Mouse (Mus musculus): Measurements from ENCODE around the gene Cntn6. TPM values are rescaled to one million over a fixed set of nuclear protein-coding genes. Genes with fewer than 3 reads are reported as not detected.

Cntn6 gene
- total and polyA plus RNA-seq, 3 experiments = 0.13 to 0.66 (median 0.30) TPM

DNA sequence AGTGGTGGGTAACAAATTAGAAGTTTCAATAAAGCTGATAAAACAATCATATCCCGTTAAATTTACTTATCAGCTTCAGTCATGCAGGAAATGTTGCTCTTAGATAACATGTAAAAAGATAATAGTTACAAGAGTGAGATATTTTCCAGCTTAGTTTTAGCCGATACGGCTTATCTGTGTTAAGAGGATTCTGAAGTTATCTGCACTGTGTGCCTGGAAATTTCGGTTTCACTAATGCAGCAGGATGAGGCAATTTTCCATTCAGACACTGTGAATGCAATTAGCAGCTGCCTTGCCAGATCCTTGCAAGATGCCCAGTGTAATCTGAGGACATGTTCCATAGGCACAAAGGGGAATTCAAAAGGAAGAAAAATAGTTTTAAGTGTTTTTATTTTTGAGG is 315.9 kb downstream of the Cntn6 start:
- Histone ChIP-seq H3K27ac (ENCODE audit: insufficient read depth, low read depth) (no peak overlapping the region), H3K79me2 (replicated peaks; ENCODE audit: control insufficient read depth, extremely low read depth, insufficient read depth, poor library complexity, severe bottlenecking) (no peaks in the 10 kb centered on the region), H3K4me1 (ENCODE audit: control insufficient read depth in 1 of 2, insufficient read depth in 2 of 2) (no peaks in the 10 kb centered on the region), H3K36me3 (replicated peaks in 1 of 2; ENCODE audit: control insufficient read depth in 1 of 2, insufficient read depth in 1 of 2, low read length in 1 of 2) (no peaks in the 10 kb centered on the region), H3K9ac (ENCODE audit: insufficient read depth, low read depth) (no peak overlapping the region), H3K27me3 (replicated peaks) (no peaks in the 10 kb centered on the region), H3K4me2 (ENCODE audit: insufficient read depth, low read depth, poor library complexity, severe bottlenecking) (no peak overlapping the region), H3K9me3 (replicated peaks; ENCODE audit: low read length) (no peaks in the 10 kb centered on the region), H3K4me3 (replicated peaks in 1 of 3; ENCODE audit: low read depth in 2 of 3, low read length in 2 of 3, poor library complexity in 1 of 3) (no peak overlapping the region)
- dilution Hi-C loops (cut with MboI; ENCODE audit: extremely low pct_ligation_motif_present, extremely low pct_unique_long_range_greater_than_20kb, low sequenced_read_pairs) (no loop called here), in situ Hi-C loops (cut with MboI; ENCODE audit: low pct_ligation_motif_present, low pct_unique_long_range_greater_than_20kb, low sequenced_read_pairs) (no loop called here)
- no peak for DNase-seq (ENCODE audit: extremely low read depth)
- TF ChIP-seq USF1 (IDR thresholded peaks at IDR 0.05; ENCODE audit: low read depth, low read length) = no peak
- no peak for TF ChIP-seq POLR2AphosphoS2 (IDR thresholded peaks at IDR 0.05; ENCODE audit: low read depth, low read length)
- no peak for TF ChIP-seq ETS1 (conservative IDR thresholded peaks at IDR 0.05; ENCODE audit: low read depth, low read length)

- DNase-seq (ENCODE audit: extremely low read depth) = no peak
Observed at GRCm38 (mm10) chr6:104815610-104816009, 323.0 kb downstream of the Cntn6 start.

DNA sequence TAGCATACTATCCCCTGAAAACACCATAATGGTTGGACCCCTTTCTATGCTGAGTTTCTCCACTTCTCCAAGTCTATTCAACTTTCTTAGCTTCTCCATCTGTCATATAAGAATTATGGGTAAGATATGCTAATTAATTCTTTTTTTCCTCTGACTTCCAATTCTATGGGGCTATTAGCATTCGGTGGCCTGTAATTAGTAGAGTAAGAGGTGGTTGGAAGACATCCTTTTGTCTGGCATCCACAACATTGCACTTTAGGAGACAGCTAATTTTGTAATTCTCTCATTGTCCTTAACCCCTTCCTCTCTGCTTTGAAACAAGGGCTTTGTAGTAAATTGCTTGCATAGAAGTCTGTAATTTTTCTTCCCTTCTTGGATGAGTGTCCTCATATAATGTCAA is 387.1 kb downstream of the Cntn6 start:
- Histone ChIP-seq H3K9me3 (replicated peaks; ENCODE audit: low read length) (peaks cover 9% of the 10 kb centered on the region), H3K4me3 (replicated peaks in 1 of 3; ENCODE audit: low read depth in 2 of 3, low read length in 2 of 3, poor library complexity in 1 of 3) (no peak overlapping the region), H3K9ac (ENCODE audit: insufficient read depth, low read depth) (no peak overlapping the region), H3K4me2 (ENCODE audit: insufficient read depth, low read depth, poor library complexity, severe bottlenecking) (no peak overlapping the region), H3K27me3 (replicated peaks) (no peaks in the 10 kb centered on the region), H3K4me1 (ENCODE audit: control insufficient read depth in 1 of 2, insufficient read depth in 2 of 2) (no peaks in the 10 kb centered on the region), H3K79me2 (replicated peaks; ENCODE audit: control insufficient read depth, extremely low read depth, insufficient read depth, poor library complexity, severe bottlenecking) (no peaks in the 10 kb centered on the region), H3K36me3 (replicated peaks in 1 of 2; ENCODE audit: control insufficient read depth in 1 of 2, insufficient read depth in 1 of 2, low read length in 1 of 2) (no peaks in the 10 kb centered on the region), H3K27ac (ENCODE audit: insufficient read depth, low read depth) (no peak overlapping the region)
- in situ Hi-C loops (cut with MboI; ENCODE audit: low pct_ligation_motif_present, low pct_unique_long_range_greater_than_20kb, low sequenced_read_pairs) = no loop called here
- dilution Hi-C loops (cut with MboI; ENCODE audit: extremely low pct_ligation_motif_present, extremely low pct_unique_long_range_greater_than_20kb, low sequenced_read_pairs) = no loop called here
- DNase-seq (ENCODE audit: extremely low read depth) = no peak
- TF ChIP-seq ETS1 (conservative IDR thresholded peaks at IDR 0.05; ENCODE audit: low read depth, low read length) (no peak), MAX (IDR thresholded peaks at IDR 0.05; ENCODE audit: low read length) (no peak), RCOR1 (conservative IDR thresholded peaks at IDR 0.05; ENCODE audit: low read depth, low read length) (no peak)

More at GRCm38 (mm10) chr6:104815610-104816009, 323.0 kb downstream of the Cntn6 start:
- Histone ChIP-seq H3K4me2 (ENCODE audit: insufficient read depth, low read depth, poor library complexity, severe bottlenecking) (no peak overlapping the region), H3K4me1 (ENCODE audit: control insufficient read depth in 1 of 2, insufficient read depth in 2 of 2) (no peaks in the 10 kb centered on the region), H3K9ac (ENCODE audit: insufficient read depth, low read depth) (no peak overlapping the region), H3K27me3 (replicated peaks) (no peaks in the 10 kb centered on the region), H3K27ac (ENCODE audit: insufficient read depth, low read depth) (no peak overlapping the region), H3K9me3 (replicated peaks; ENCODE audit: low read length) (peaks cover 7% of the 10 kb centered on the region), H3K79me2 (replicated peaks; ENCODE audit: control insufficient read depth, extremely low read depth, insufficient read depth, poor library complexity, severe bottlenecking) (no peaks in the 10 kb centered on the region), H3K36me3 (replicated peaks in 1 of 2; ENCODE audit: control insufficient read depth in 1 of 2, insufficient read depth in 1 of 2, low read length in 1 of 2) (no peaks in the 10 kb centered on the region), H3K4me3 (replicated peaks in 1 of 3; ENCODE audit: low read depth in 2 of 3, low read length in 2 of 3, poor library complexity in 1 of 3) (no peak overlapping the region)
- dilution Hi-C loops (cut with MboI; ENCODE audit: extremely low pct_ligation_motif_present, extremely low pct_unique_long_range_greater_than_20kb, low sequenced_read_pairs) = no loop called here
- TF ChIP-seq SIN3A (IDR thresholded peaks at IDR 0.05; ENCODE audit: low read length) (no peak), NELFE (IDR thresholded peaks at IDR 0.05; ENCODE audit: low read depth, low read length) (no peak)
- in situ Hi-C loops (cut with MboI; ENCODE audit: low pct_ligation_motif_present, low pct_unique_long_range_greater_than_20kb, low sequenced_read_pairs) = no loop called here

GRCm38 (mm10) chr6:104884021-104884420 is 391.4 kb downstream of the Cntn6 start:
- H3K9me3 ChIP-seq (replicated peaks; ENCODE audit: low read length) = peaks cover 9% of the 10 kb centered on the region

More at GRCm38 (mm10) chr6:104884021-104884420, 391.4 kb downstream of the Cntn6 start:
- dilution Hi-C loops (cut with MboI; ENCODE audit: extremely low pct_ligation_motif_present, extremely low pct_unique_long_range_greater_than_20kb, low sequenced_read_pairs) (no loop called here), in situ Hi-C loops (cut with MboI; ENCODE audit: low pct_ligation_motif_present, low pct_unique_long_range_greater_than_20kb, low sequenced_read_pairs) (no loop called here)
- Histone ChIP-seq H3K27me3 (replicated peaks) (no peaks in the 10 kb centered on the region), H3K4me1 (ENCODE audit: control insufficient read depth in 1 of 2, insufficient read depth in 2 of 2) (no peaks in the 10 kb centered on the region), H3K4me3 (replicated peaks in 1 of 3; ENCODE audit: low read depth in 2 of 3, low read length in 2 of 3, poor library complexity in 1 of 3) (no peak overlapping the region), H3K9ac (ENCODE audit: insufficient read depth, low read depth) (no peak overlapping the region), H3K36me3 (replicated peaks in 1 of 2; ENCODE audit: control insufficient read depth in 1 of 2, insufficient read depth in 1 of 2, low read length in 1 of 2) (no peaks in the 10 kb centered on the region), H3K27ac (ENCODE audit: insufficient read depth, low read depth) (no peak overlapping the region), H3K79me2 (replicated peaks; ENCODE audit: control insufficient read depth, extremely low read depth, insufficient read depth, poor library complexity, severe bottlenecking) (no peaks in the 10 kb centered on the region), H3K4me2 (ENCODE audit: insufficient read depth, low read depth, poor library complexity, severe bottlenecking) (no peak overlapping the region)
- TF ChIP-seq NELFE (IDR thresholded peaks at IDR 0.05; ENCODE audit: low read depth, low read length) = no peak
- no peak for DNase-seq (ENCODE audit: extremely low read depth)

All from CH12.LX (cell line).